Mouse (Mus musculus) brown adipose tissue, adult 24 weeks (tissue): ENCODE data around the gene Ubxn4. TPM values are rescaled to one million over a fixed set of nuclear protein-coding genes. Genes with fewer than 3 reads are reported as not detected.

ENCODE experiments used
- polyA plus RNA-seq: library from polyadenylated mRNA; stranded (reverse); fragments of >200 nt; gene quantifications from 2 replicates; pipeline ENCODE4 v1.2.4, GENCODE M21; 2012; ENCODE audit not compliant: missing spikeins, insufficient read depth, insufficient read length

The Ubxn4 gene
- polyA plus RNA-seq, 1 experiment: 61.0 TPM

Other genes starting within 250 kb of the Ubxn4 start
- 3.1 and 3.8 TPM in 2 replicates for gene Zranb3, start 140.9 kb upstream of the Ubxn4 start, polyA plus RNA-seq
- 27.3 and 33.4 TPM in 2 replicates for gene R3hdm1, start 140.7 kb upstream of the Ubxn4 start, polyA plus RNA-seq
- not detected in 2 replicates for gene Lct, start 84.4 kb downstream of the Ubxn4 start, polyA plus RNA-seq
- 1.9 and 2.1 TPM in 2 replicates for gene Mcm6, start 115.7 kb downstream of the Ubxn4 start, polyA plus RNA-seq
- gene Dars, start 173.4 kb downstream of the Ubxn4 start, polyA plus RNA-seq: 70.1 and 74.0 TPM in 2 replicates